Mouse (Mus musculus) spleen, adult 2 months (tissue): ENCODE data around the gene Nuf2.
A peak's percentile ranks its signal among the peaks of the same experiment; 100 is the strongest.

Experiments used
- CTCF ChIP-seq: fragments of 200-500 bp; IDR thresholded peaks from 2 replicates; pipeline ENCODE4 v1.5.1; 2011; ENCODE audit warnings: mild to moderate bottlenecking, inconsistent platforms; ENCODE audit not compliant: insufficient read depth, insufficient read length, insufficient replicate concordance; ENCODE audit errors: extremely low read depth
- POLR2A ChIP-seq: fragments of 200-500 bp; IDR thresholded peaks from 2 replicates; pipeline ENCODE4 v1.6.1; 2011; ENCODE audit warnings: low read depth, low read length, inconsistent platforms

GRCm38 (mm10) chr1:169459071-169459782 is 72.0 kb downstream of the Nuf2 start:
- TF ChIP-seq POLR2A (no peak), CTCF (peak; percentile 19; the same call in 1 of the 2 replicates)
